Mouse (Mus musculus) central nervous system, embryonic 11.5 days (tissue): ENCODE data around the gene Zmat3. TPM values are rescaled to one million over a fixed set of nuclear protein-coding genes. Genes with fewer than 3 reads are reported as not detected.

Source experiments
- polyA plus RNA-seq: library from polyadenylated mRNA; depleted of rRNA; stranded (reverse); fragments of >200 nt; gene quantifications from 2 replicates; pipeline ENCODE4 v1.2.3, GENCODE M21; 2012; rRNA removed

Gene Zmat3
- 13.8 and 15.8 TPM in 2 replicates for polyA plus RNA-seq

GRCm38 (mm10) chr3:32365546-32366245 is at the start of gene Zmat3:
Gene Zmat3 (minus strand): TSS chr3:32366014.

GRCm38 (mm10) chr3:32397461-32398174 is 31.8 kb upstream of the Zmat3 start, which contains the start of gene Pik3ca:
Gene Pik3ca (plus strand): TSS chr3:32397671.

Other genes with a start within 250 kb of the Zmat3 start
- 20.8 and 27.6 TPM in 2 replicates for gene Pik3ca, start 31.7 kb upstream of the Zmat3 start, polyA plus RNA-seq
- gene Kcnmb3, start 126.2 kb upstream of the Zmat3 start, polyA plus RNA-seq: not detected in 2 replicates
- 42.0 and 68.2 TPM in 2 replicates for gene Zfp639, start 144.2 kb upstream of the Zmat3 start, polyA plus RNA-seq
- gene Mfn1, start 163.5 kb upstream of the Zmat3 start, polyA plus RNA-seq: 30.6 and 34.4 TPM in 2 replicates